Mouse (Mus musculus) embryonic facial prominence, embryonic 15.5 days (tissue): ENCODE results near the gene 2300002M23Rik. TPM values are rescaled to one million over a fixed set of nuclear protein-coding genes. Genes with fewer than 3 reads are reported as not detected.

Experiments
- ATAC-seq: fragments of 200-750 bp; cut with Nextera tagmentation; 2 replicates; pipeline ENCODE4 v1.8.0; 2017; ENCODE audit warnings: low read depth, moderate TSS enrichment; ENCODE audit not compliant: insufficient number of reproducible peaks, low FRiP score, low TSS enrichment
- H3K27ac ChIP-seq: fragments of 300-500 bp; sonication (generic); replicated peaks from 2 replicates; pipeline ENCODE4 v1.5.1; 2015; ENCODE audit warnings: mild to moderate bottlenecking, inconsistent platforms
- H3K27me3 ChIP-seq: fragments of 300-500 bp; sonication (generic); 2 replicates; pipeline ENCODE4 v1.6.1; 2015; ENCODE audit warnings: inconsistent platforms
- H3K36me3 ChIP-seq: fragments of 300-500 bp; sonication (generic); 2 replicates; pipeline ENCODE4 v1.6.1; 2015; ENCODE audit warnings: mild to moderate bottlenecking, inconsistent platforms
- H3K4me1 ChIP-seq: fragments of 300-500 bp; sonication (generic); 2 replicates; pipeline ENCODE4 v1.6.1; 2015; ENCODE audit warnings: inconsistent platforms
- H3K4me2 ChIP-seq: fragments of 300-500 bp; sonication (generic); replicated peaks from 2 replicates; pipeline ENCODE4 v1.6.1; 2015; ENCODE audit warnings: mild to moderate bottlenecking, inconsistent platforms
- H3K4me3 ChIP-seq: fragments of 300-500 bp; sonication (generic); replicated peaks from 2 replicates; pipeline ENCODE4 v1.5.1; 2015; ENCODE audit warnings: mild to moderate bottlenecking, inconsistent platforms
- H3K9ac ChIP-seq: fragments of 300-500 bp; sonication (generic); 2 replicates; pipeline ENCODE4 v1.6.1; 2015; ENCODE audit warnings: inconsistent platforms
- H3K9me3 ChIP-seq: fragments of 300-500 bp; sonication (generic); replicated peaks from 2 replicates; pipeline ENCODE4 v1.6.1; 2016; ENCODE audit warnings: inconsistent platforms
- WGBS: fragments of 180-500 bp; shearing (Covaris S2); methylation state at CpG from one replicate; pipeline ENCODE4 v1.1.7; 2015; 5-methylcytosine and 5-hydroxymethylcytosine counted together
- polyA plus RNA-seq: library from polyadenylated mRNA; unstranded; fragments of >200 nt; fragmentation: Nextera tagmentation; extraction: Ambion mirVana; gene quantifications from 2 replicates; pipeline ENCODE4 v1.2.1, GENCODE M21; 2015

The 2300002M23Rik gene
- polyA plus RNA-seq, 1 experiment from 2014 or later, result 39.7 TPM

DNA sequence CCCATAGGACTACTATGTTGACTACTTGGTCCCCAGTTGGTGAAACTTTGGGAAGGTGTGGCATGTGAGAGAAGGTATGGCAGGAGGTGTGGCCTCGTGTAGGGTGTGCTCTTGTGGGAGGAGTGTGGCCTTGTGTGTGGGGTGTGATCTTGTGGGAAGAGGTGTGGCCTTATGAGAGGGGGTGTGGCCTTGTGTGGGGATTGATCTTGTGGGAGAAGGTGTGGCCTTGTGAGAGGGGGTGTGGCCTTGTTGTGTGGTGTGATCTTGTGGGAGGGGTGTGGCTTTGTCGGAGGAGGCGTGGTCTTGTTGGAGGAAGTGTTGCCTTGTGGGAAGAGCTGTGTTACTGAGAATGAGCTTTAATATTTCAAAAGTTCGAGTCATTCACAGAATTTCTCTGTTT, 49.9 kb downstream of the 2300002M23Rik start:
- Histone ChIP-seq H3K27me3 (no peaks in the 10 kb centered on the region), H3K9me3 (no peaks in the 10 kb centered on the region), H3K9ac (no peak overlapping the region), H3K4me2 (no peak overlapping the region), H3K4me1 (no peaks in the 10 kb centered on the region), H3K4me3 (no peak overlapping the region), H3K27ac (no peak overlapping the region), H3K36me3 (no peaks in the 10 kb centered on the region)
- no peak for ATAC-seq
- 81% methylated on average over 4 of the region's 4 CpGs for WGBS

Other genes with a start within 250 kb of the 2300002M23Rik start
- not detected in 2 replicates for gene H2-Q1, start 247.0 kb upstream of the 2300002M23Rik start, polyA plus RNA-seq
- 0.47 TPM in 1 of 2 replicates, not detected in the other for gene H2-Q2, start 225.2 kb upstream of the 2300002M23Rik start, polyA plus RNA-seq
- 2.4 and 2.7 TPM in 2 replicates for gene H2-Q4, start 187.8 kb upstream of the 2300002M23Rik start, polyA plus RNA-seq
- gene H2-Q6, start 142.6 kb upstream of the 2300002M23Rik start, polyA plus RNA-seq, result 0.14 and 0.28 TPM in 2 replicates
- gene H2-Q7, start 128.3 kb upstream of the 2300002M23Rik start, polyA plus RNA-seq, result 2.0 and 2.2 TPM in 2 replicates
- 0.73 and 0.93 TPM in 2 replicates for gene H2-Q10, start 97.4 kb upstream of the 2300002M23Rik start, polyA plus RNA-seq
- not detected in 2 replicates for gene Pou5f1, start 61.4 kb upstream of the 2300002M23Rik start, polyA plus RNA-seq
- 86.0 and 86.2 TPM in 2 replicates for gene Tcf19, start 50.6 kb upstream of the 2300002M23Rik start, polyA plus RNA-seq
- 18.3 and 20.7 TPM in 2 replicates for gene Cchcr1, start 50.4 kb upstream of the 2300002M23Rik start, polyA plus RNA-seq
- 20.4 and 22.7 TPM in 2 replicates for gene Psors1c2, start 34.2 kb upstream of the 2300002M23Rik start, polyA plus RNA-seq
- 12.1 and 12.5 TPM in 2 replicates for gene Cdsn, start 15.3 kb upstream of the 2300002M23Rik start, polyA plus RNA-seq
- 0.25 and 0.81 TPM in 2 replicates for gene Sfta2, start 34.1 kb downstream of the 2300002M23Rik start, polyA plus RNA-seq
- gene Gm9573, start 59.2 kb downstream of the 2300002M23Rik start, polyA plus RNA-seq, result 0.17 TPM in 1 of 2 replicates, not detected in the other
- 0.36 TPM in 1 of 2 replicates, not detected in the other for gene Mucl3, start 76.2 kb downstream of the 2300002M23Rik start, polyA plus RNA-seq
- gene Vars2, start 100.1 kb downstream of the 2300002M23Rik start, polyA plus RNA-seq, result 16.6 and 19.0 TPM in 2 replicates
- 35.4 and 39.5 TPM in 2 replicates for gene Gtf2h4, start 106.3 kb downstream of the 2300002M23Rik start, polyA plus RNA-seq
- gene Ddr1, start 137.2 kb downstream of the 2300002M23Rik start, polyA plus RNA-seq, result 95.1 and 100 TPM in 2 replicates